Mouse (Mus musculus) liver, adult 2 months (tissue): ENCODE results near the gene Cep72. TPM values are rescaled to one million over a fixed set of nuclear protein-coding genes. Genes with fewer than 3 reads are reported as not detected.

Source experiments
- DNase-seq: peaks from one replicate; pipeline ENCODE4 v3.0.0-alpha.2; 2011; ENCODE audit warnings: low read depth, low spot score; ENCODE audit errors: extremely low read depth
- H3K27ac ChIP-seq: fragments of 200-500 bp; replicated peaks from 2 replicates; pipeline ENCODE4 v1.5.1; 2012; ENCODE audit warnings: low read depth, mild to moderate bottlenecking, control low read depth, inconsistent platforms, low read length; ENCODE audit not compliant: insufficient read depth
- H3K27me3 ChIP-seq: fragments of 200-500 bp; 2 replicates; pipeline ENCODE4 v1.6.1; 2012; ENCODE audit warnings: mild to moderate bottlenecking, moderate library complexity, low read length, inconsistent platforms; ENCODE audit not compliant: control insufficient read depth, insufficient read depth
- H3K36me3 ChIP-seq: fragments of 200-500 bp; 2 replicates; pipeline ENCODE4 v1.6.1; 2012; ENCODE audit warnings: low read length, inconsistent platforms; ENCODE audit not compliant: control insufficient read depth, insufficient read depth
- H3K4me1 ChIP-seq: fragments of 200-500 bp; 2 replicates; pipeline ENCODE4 v1.6.1; 2011; ENCODE audit warnings: low read length; ENCODE audit not compliant: control insufficient read depth, insufficient read depth
- H3K4me3 ChIP-seq: fragments of 200-500 bp; 2 replicates; pipeline ENCODE4 v1.5.1; 2011; ENCODE audit warnings: low read depth, mild to moderate bottlenecking, control low read depth, low read length, moderate library complexity; ENCODE audit not compliant: insufficient read depth
- H3K79me2 ChIP-seq: fragments of 200-500 bp; 2 replicates; pipeline ENCODE4 v1.6.1; 2012; ENCODE audit warnings: inconsistent platforms, mild to moderate bottlenecking, low read length, moderate library complexity; ENCODE audit not compliant: control insufficient read depth, insufficient read depth
- H3K9ac ChIP-seq: fragments of 200-500 bp; 2 replicates; pipeline ENCODE4 v1.6.1; 2012; ENCODE audit warnings: low read depth, mild to moderate bottlenecking, control low read depth, inconsistent platforms, low read length
- CTCF ChIP-seq: fragments of 200-500 bp; IDR thresholded peaks from 2 replicates; pipeline ENCODE4 v1.5.1; 2011; ENCODE audit warnings: low read depth, low read length, control low read depth
- POLR2A ChIP-seq: fragments of 200-500 bp; IDR thresholded peaks from 2 replicates; pipeline ENCODE4 v1.6.1; 2011; ENCODE audit warnings: low read length, control low read depth; ENCODE audit not compliant: insufficient read depth; ENCODE audit errors: extremely low read depth
- WGBS: fragments of 180-500 bp; shearing (Covaris S2); methylation state at CpG from one replicate; pipeline ENCODE4 v1.1.7; 2018; 5-methylcytosine and 5-hydroxymethylcytosine counted together
- polyA plus RNA-seq: library from polyadenylated mRNA; depleted of rRNA; stranded (reverse); fragments of >200 nt; gene quantifications from 2 replicates; pipeline ENCODE4 v1.2.3, GENCODE M21; 2012
- total RNA-seq: library from RNA; depleted of rRNA; stranded (reverse); fragments of >200 nt; gene quantifications from 2 replicates; pipeline ENCODE4 v1.2.3, GENCODE M21; 2014

Cep72 gene
- total and polyA plus RNA-seq, 2 experiments: 0.37 to 0.46 TPM

DNA sequence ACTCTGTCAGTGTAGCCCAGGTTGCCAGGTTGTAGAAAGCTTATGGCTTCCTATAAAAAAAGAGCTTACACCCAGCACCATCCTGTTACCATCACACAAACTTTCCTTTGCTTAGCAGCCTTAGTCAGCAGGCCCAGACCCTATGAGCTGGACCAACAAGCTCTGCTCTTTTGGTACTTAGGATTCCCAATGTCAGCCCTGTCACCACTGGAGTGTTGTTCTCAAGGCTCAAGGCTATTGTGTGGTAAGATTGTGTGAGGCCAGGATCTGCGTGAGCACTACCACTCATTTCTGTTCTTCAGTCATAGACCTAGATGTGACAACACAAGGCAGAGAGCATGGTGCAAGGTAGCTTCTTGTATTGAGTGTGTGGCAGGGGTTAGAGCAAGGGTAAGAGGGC lies 4.5 kb upstream of the Cep72 start:
- Histone ChIP-seq H3K79me2 (no peaks in the 10 kb centered on the region), H3K27me3 (no peaks in the 10 kb centered on the region), H3K9ac (no peak overlapping the region), H3K36me3 (no peaks in the 10 kb centered on the region), H3K4me3 (no peak overlapping the region), H3K27ac (no peak overlapping the region), H3K4me1 (no peaks in the 10 kb centered on the region)
- 96% methylated on average over 1 of the region's 1 CpGs for WGBS
- no peak for DNase-seq
- TF ChIP-seq CTCF: no peak
- TF ChIP-seq POLR2A: no peak

DNA sequence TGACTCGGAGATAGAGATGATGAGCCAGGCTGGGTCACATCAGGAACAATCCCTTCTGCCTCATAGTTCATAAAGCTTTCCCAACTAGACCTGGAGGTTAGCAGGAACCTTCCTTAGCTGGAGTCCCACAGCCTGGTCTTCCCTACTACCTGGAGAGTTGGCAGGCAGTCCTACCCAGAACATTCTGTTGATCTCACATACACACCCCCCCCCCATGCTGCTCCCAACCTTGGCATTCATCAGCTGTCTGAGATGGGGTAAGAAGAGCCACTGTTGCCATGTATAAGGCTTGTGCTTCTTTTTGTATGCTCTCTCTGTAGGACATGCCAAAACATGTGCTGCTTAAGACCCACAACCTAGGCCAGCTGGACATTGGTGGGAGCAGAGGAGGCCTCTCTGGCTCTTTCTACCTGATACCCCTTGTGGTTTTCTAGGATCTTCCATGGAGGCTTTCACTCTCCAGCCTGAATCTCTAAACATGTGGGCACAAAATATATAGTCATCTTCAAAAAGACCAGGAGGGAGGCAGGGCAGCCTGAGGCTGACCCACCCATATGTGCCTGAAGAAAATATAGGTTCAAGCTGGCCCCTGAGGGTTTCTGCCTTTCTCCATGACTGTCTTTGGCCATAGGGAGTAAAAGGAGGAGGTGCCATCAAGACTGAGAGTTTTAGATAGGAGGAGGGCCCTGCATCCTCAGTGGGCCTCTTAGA lies 1.4 kb upstream of the Cep72 start:
- Histone ChIP-seq H3K36me3 (no peaks in the 10 kb centered on the region), H3K79me2 (no peaks in the 10 kb centered on the region), H3K27me3 (no peaks in the 10 kb centered on the region), H3K4me1 (no peaks in the 10 kb centered on the region), H3K9ac (no peak overlapping the region), H3K27ac (no peak overlapping the region), H3K4me3 (no peak overlapping the region)
- 95% methylated on average over 1 of the region's 1 CpGs for WGBS
- no peak for DNase-seq
- TF ChIP-seq POLR2A: no peak
- no peak for TF ChIP-seq CTCF

DNA sequence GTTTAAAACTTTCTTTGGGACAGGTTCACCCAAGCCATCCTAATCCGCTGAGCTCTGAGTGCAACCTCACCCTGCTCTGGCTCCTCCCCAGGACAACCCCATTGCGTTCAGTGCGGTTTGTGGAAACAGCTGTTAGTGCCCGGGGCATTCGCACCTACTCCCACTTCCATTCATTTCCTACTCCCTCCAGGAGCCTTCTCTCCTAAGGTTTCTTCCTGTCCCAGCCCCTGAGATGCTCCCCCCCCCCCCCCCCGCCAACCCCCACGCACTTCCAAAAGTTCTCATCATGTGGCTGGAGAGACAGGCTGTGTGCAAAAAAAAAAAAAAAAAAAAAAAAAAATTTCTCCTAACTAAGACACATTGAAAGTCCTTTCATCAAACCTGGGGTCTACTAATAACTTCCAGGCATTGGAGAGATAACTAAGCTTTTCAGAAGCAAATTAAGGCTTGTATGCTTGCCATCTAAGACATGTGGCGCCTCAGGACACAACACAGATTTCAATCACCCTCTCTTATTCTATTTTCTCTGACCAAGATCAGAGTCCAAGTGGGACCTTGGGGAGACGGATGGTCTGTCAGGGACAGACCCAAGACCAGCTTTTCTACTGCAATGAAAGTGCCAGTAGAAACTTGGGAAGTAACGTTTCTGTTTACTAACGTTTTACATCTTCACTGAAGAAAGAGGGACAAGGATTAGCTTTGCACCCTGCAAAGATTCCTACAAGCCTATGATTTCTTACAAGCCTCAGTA lies 454 bp upstream of the Cep72 start:
- H3K36me3 ChIP-seq: no peaks in the 10 kb centered on the region
- H3K27me3 ChIP-seq: no peaks in the 10 kb centered on the region
- H3K4me3 ChIP-seq: peak overlapping the region; percentile 97
- DNase-seq: no peak
- no peak overlapping the region for H3K9ac ChIP-seq
- no peaks in the 10 kb centered on the region for H3K4me1 ChIP-seq
- no peaks in the 10 kb centered on the region for H3K79me2 ChIP-seq
- H3K27ac ChIP-seq: no peak overlapping the region
- 31% methylated on average over 11 of the region's 11 CpGs for WGBS
- TF ChIP-seq POLR2A: no peak
- TF ChIP-seq CTCF: no peak

DNA sequence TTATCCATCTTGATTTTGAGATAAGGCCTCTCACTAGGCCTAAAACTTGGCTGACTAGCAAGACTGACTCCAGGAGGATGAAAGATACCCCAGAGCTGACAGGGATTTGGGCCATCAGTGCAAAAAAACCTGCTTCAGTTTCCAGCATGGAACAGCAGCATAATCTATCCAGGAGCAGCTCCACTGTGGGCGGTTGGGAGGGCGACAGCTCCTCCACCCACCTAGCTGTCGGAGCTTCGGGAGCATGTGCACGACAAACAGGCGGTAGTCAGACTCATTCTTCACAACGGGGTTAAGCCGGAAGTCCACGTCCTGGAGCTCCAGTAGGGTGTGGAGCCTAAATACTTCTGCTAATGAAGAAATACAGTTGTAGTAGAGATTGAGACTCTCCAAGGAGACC lies 4.0 kb downstream of the Cep72 start:
- DNase-seq: no peak
- Histone ChIP-seq H3K27me3 (no peaks in the 10 kb centered on the region), H3K36me3 (no peaks in the 10 kb centered on the region), H3K79me2 (no peaks in the 10 kb centered on the region), H3K27ac (no peak overlapping the region), H3K9ac (no peak overlapping the region), H3K4me3 (no peak overlapping the region), H3K4me1 (no peaks in the 10 kb centered on the region)
- TF ChIP-seq POLR2A (no peak), CTCF (no peak)
- 97% methylated on average over 9 of the region's 9 CpGs for WGBS

DNA sequence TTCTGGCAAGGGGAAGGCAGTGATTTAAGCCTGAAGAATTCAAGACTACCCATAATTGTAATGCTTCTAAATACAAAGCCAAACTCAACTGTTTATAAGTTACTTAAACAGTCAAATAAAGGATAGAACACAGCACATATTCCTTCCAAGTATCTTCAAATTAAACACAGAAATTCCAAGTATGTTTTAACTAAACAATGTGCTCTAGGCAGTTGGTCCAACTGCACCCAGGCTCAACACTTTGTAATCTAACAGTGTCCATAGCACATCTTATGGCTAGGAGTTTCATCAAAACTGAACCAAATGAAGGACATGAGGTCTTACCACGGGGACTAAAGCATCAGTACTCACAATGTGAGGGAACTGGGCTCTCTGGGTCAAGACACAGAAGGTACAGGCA lies 5.9 kb downstream of the Cep72 start:
- Histone ChIP-seq H3K9ac (no peak overlapping the region), H3K36me3 (no peaks in the 10 kb centered on the region), H3K79me2 (no peaks in the 10 kb centered on the region), H3K4me3 (no peak overlapping the region), H3K27me3 (no peaks in the 10 kb centered on the region), H3K27ac (no peak overlapping the region), H3K4me1 (no peaks in the 10 kb centered on the region)
- no peak for TF ChIP-seq CTCF
- no peak for TF ChIP-seq POLR2A
- 89% methylated on average over 1 of the region's 1 CpGs for WGBS
- DNase-seq: no peak

DNA sequence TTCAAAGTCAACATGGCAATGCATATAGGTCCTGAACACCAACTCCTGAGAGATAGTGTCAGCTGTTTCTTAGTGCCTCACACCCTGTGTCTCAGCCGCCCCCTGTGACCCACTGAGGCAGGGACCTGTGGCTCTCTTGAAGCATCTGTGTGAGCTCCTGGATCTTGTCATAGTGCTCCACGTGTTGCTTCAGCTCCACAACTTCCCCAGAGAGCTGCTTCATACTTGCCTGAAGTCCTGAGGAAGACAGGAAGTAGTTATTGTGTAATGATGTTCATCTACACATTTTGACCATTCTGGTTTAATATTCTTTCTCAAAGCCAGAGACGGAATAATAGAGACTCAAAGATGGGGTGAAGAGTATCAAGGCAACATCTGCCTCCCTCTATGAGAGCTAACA lies 22.2 kb downstream of the Cep72 start:
- H3K27me3 ChIP-seq: no peaks in the 10 kb centered on the region
- no peak overlapping the region for H3K4me3 ChIP-seq
- no peaks in the 10 kb centered on the region for H3K36me3 ChIP-seq
- H3K9ac ChIP-seq: no peak overlapping the region
- H3K79me2 ChIP-seq: no peaks in the 10 kb centered on the region
- DNase-seq: no peak
- no peak overlapping the region for H3K27ac ChIP-seq
- 91% methylated on average over 3 of the region's 3 CpGs for WGBS
- no peak for TF ChIP-seq POLR2A
- no peaks in the 10 kb centered on the region for H3K4me1 ChIP-seq
